Mouse (Mus musculus) lung, postnatal 0 days (tissue): Measurements from ENCODE around the gene Trio.

Experiments used
- CTCF ChIP-seq: IDR thresholded peaks from 2 replicates; pipeline ENCODE4 v1.5.1; 2016; ENCODE audit warnings: antibody characterized with exemption, mild to moderate bottlenecking
- EP300 ChIP-seq: IDR thresholded peaks from 2 replicates; pipeline ENCODE4 v1.6.1; 2016; ENCODE audit warnings: antibody characterized with exemption, mild to moderate bottlenecking, control low read depth

GRCm38 (mm10) chr15:27955614-27956013, 70.0 kb downstream of the Trio start:
- no peak for TF ChIP-seq CTCF
- no peak for TF ChIP-seq EP300
